Mouse (Mus musculus) myocyte (in vitro differentiated cells): ENCODE results near the gene Sod3.

Experiments used
- POLR2A ChIP-seq: IDR thresholded peaks from one replicate; pipeline ENCODE4 v1.6.1; 2011; ENCODE audit warnings: low read depth, mild to moderate bottlenecking, control low read depth, moderate library complexity; ENCODE audit not compliant: insufficient read length
- REST ChIP-seq: IDR thresholded peaks from one replicate; pipeline ENCODE4 v1.6.1; 2011; ENCODE audit warnings: mild to moderate bottlenecking, control low read depth, moderate library complexity; ENCODE audit not compliant: insufficient read depth, insufficient read length

DNA sequence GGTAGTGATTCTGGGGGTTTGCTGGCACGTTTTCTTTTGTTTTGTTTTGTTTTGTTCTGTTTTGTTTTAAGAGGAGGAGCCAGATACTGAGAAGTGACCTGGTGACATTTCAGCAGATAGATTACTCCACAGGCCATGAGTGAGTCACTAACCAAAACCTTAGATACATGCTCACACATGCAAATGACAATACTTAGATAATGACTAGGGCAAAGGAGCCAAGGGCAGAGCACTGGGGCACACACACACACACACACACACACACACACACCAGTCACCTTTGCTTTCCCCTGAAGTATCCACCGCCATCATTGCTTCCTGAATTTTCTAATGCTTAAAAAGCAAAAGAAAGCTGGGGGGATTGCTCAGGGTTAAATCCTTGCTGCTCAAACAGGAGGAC lies 52.9 kb downstream of the Sod3 start:
- TF ChIP-seq POLR2A (no peak), REST (no peak)
